Mouse (Mus musculus) forebrain, embryonic 14.5 days (tissue): Measurements from ENCODE around the gene Camk2d. TPM values are rescaled to one million over a fixed set of nuclear protein-coding genes. Genes with fewer than 3 reads are reported as not detected.

ENCODE experiments used
- ATAC-seq: fragments of 200-750 bp; cut with Nextera tagmentation; 2 replicates; pipeline ENCODE4 v1.8.0; 2017; ENCODE audit warnings: mild to moderate bottlenecking, moderate library complexity
- DNase-seq: peaks from one replicate; pipeline ENCODE4 v3.0.0-alpha.2; 2015; ENCODE audit warnings: low spot score
- H3K27ac ChIP-seq: fragments of 300-500 bp; sonication (generic); 2 replicates; pipeline ENCODE4 v1.5.1; 2014; ENCODE audit warnings: low read depth, mild to moderate bottlenecking, control low read depth, low read length, moderate library complexity
- H3K27me3 ChIP-seq: fragments of 300-500 bp; sonication (generic); replicated peaks from 2 replicates; pipeline ENCODE4 v1.6.1; 2014; ENCODE audit warnings: low read length, control low read depth, mixed read lengths; ENCODE audit not compliant: control insufficient read depth, insufficient read depth
- H3K36me3 ChIP-seq: fragments of 300-500 bp; sonication (generic); 2 replicates; pipeline ENCODE4 v1.6.1; 2014; ENCODE audit warnings: low read length, control low read depth; ENCODE audit not compliant: control insufficient read depth, insufficient read depth
- H3K4me1 ChIP-seq: fragments of 300-500 bp; sonication (generic); 2 replicates; pipeline ENCODE4 v1.6.1; 2014; ENCODE audit warnings: antibody characterized with exemption, low read length, control low read depth; ENCODE audit not compliant: control insufficient read depth, insufficient read depth
- H3K4me2 ChIP-seq: fragments of 300-500 bp; sonication (generic); 2 replicates; pipeline ENCODE4 v1.6.1; 2014; ENCODE audit warnings: mild to moderate bottlenecking, control low read depth, low read length
- H3K4me3 ChIP-seq: fragments of 300-500 bp; sonication (generic); 2 replicates; pipeline ENCODE4 v1.5.1; 2014; ENCODE audit warnings: low read depth, low read length, control low read depth
- H3K9ac ChIP-seq: fragments of 300-500 bp; sonication (generic); 2 replicates; pipeline ENCODE4 v1.6.1; 2014; ENCODE audit warnings: mild to moderate bottlenecking, low read length, control low read depth, moderate library complexity
- H3K9me3 ChIP-seq: fragments of 300-500 bp; sonication (generic); replicated peaks from 2 replicates; pipeline ENCODE4 v1.6.1; 2016; ENCODE audit warnings: low read length, control low read depth, mixed read lengths; ENCODE audit not compliant: control insufficient read depth
- WGBS: fragments of 180-500 bp; shearing (Covaris S2); extraction: QIAGEN DNeasy Blood & Tissue Kit; methylation state at CpG from one replicate; pipeline ENCODE4 v1.1.7; 2014; 5-methylcytosine and 5-hydroxymethylcytosine counted together
- polyA plus RNA-seq: library from polyadenylated mRNA; unstranded; fragments of >200 nt; fragmentation: Nextera tagmentation; extraction: Ambion mirVana; gene quantifications from 2 replicates; pipeline ENCODE4 v1.2.1, GENCODE M21; 2014

The Camk2d gene
- polyA plus RNA-seq, 1 experiment from 2014 or later, result 25.5 TPM

DNA sequence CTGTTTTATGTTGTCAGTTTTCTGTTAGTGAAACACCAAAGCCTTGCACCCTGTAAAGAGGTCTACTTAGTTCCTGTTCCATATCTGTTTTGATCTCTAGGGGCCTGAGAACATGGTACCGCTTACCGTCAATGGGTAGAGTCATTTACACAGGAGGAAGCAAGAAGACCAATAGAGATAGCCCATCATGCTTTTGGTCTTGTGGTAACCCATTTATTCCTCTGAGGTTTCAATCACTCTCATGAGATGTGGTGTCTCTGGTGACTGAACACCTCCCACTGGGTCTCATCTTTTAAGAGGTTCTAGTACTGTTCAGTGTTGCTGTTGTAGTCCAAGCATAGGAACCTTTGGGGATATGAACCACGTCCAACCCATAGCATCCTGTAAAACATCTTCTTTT, 65.8 kb downstream of the Camk2d start:
- 92% methylated on average over 3 of the region's 3 CpGs for WGBS
- no peaks in the 10 kb centered on the region for H3K9me3 ChIP-seq

DNA sequence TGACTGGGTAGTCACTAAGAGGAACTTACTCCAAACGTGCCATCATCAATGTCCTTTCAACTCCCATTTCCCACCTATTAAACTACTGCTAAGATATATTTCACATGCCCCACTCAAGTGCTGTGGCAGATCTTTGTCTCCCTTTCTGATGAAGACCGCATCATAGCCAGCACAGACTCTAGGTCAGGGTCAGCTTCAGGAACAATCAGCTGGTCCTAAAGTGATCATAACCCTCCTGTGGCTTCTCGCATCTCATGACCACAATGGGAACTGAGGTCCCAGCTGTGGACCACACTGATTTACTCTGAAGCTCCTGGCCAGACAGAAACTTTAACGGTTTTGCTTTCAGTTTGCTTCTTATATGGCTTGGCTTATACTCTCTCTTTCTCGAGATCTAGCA, 67.3 kb downstream of the Camk2d start:
- no peak for ATAC-seq

More for the DNA sequence above, 65.8 kb downstream of the Camk2d start:
- H3K4me2 ChIP-seq, result no peak overlapping the region
- H3K9ac ChIP-seq, result no peak overlapping the region
- H3K4me3 ChIP-seq, result no peak overlapping the region
- ATAC-seq, result no peak
- no peak for DNase-seq
- H3K27me3 ChIP-seq, result no peaks in the 10 kb centered on the region
- H3K36me3 ChIP-seq, result no peaks in the 10 kb centered on the region
- no peaks in the 10 kb centered on the region for H3K4me1 ChIP-seq
- no peak overlapping the region for H3K27ac ChIP-seq

DNA sequence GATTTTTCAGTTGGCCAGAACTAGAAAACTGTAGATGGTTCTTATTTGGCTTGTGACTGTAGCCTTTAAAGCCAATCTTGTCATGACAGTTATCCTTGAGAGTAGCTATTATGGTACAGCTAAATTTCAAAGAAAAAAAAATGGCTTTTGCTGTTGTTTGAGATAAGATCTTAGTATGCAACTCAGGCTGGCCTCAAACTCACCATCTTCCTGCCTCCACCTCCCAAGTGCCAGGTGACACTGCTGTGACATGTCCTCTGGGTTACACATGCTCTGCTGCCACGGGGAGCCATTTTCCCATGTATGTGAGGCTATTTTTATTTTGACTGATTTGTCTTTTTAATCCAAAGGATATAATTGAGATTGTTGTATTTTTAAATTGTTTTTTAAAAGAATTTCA, 69.8 kb downstream of the Camk2d start:
- H3K9me3 ChIP-seq, result no peaks in the 10 kb centered on the region
- 93% methylated on average over 1 of the region's 1 CpGs for WGBS
- no peaks in the 10 kb centered on the region for H3K36me3 ChIP-seq
- no peak overlapping the region for H3K9ac ChIP-seq
- no peak overlapping the region for H3K27ac ChIP-seq
- ATAC-seq (no peak), DNase-seq (no peak)
- H3K4me3 ChIP-seq, result no peak overlapping the region
- no peak overlapping the region for H3K4me2 ChIP-seq
- H3K4me1 ChIP-seq, result peaks cover 15% of the 10 kb centered on the region; the same call in 1 of the 2 replicates
- no peaks in the 10 kb centered on the region for H3K27me3 ChIP-seq

More for the DNA sequence above, 67.3 kb downstream of the Camk2d start:
- H3K9ac ChIP-seq, result no peak overlapping the region
- peaks cover 12% of the 10 kb centered on the region; the same call in 1 of the 2 replicates for H3K4me1 ChIP-seq
- no peak overlapping the region for H3K4me3 ChIP-seq
- no peak for DNase-seq
- H3K27ac ChIP-seq, result no peak overlapping the region
- WGBS, result 81% methylated on average over 5 of the region's 5 CpGs
- H3K27me3 ChIP-seq, result no peaks in the 10 kb centered on the region
- H3K9me3 ChIP-seq, result no peaks in the 10 kb centered on the region
- H3K4me2 ChIP-seq, result no peak overlapping the region
- H3K36me3 ChIP-seq, result no peaks in the 10 kb centered on the region

DNA sequence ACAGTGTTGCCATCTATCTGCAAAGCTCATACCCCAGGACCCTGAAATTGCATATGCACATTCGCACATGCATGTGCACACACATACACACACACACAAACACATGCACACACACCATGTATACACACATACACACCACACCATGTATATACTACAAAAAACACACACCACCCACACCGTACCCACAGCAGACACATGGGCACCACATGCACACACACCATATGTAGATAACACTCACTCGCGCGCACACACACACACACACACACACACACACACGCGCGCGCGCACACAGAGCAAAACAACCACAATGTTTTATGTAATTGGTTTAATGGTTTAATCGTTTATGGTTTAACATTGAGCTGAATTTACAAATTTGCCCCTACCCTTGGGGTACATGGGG, 70.9 kb downstream of the Camk2d start:
- 94% methylated on average over 11 of the region's 11 CpGs for WGBS
- H3K4me3 ChIP-seq, result no peak overlapping the region
- no peaks in the 10 kb centered on the region for H3K36me3 ChIP-seq
- no peak overlapping the region for H3K9ac ChIP-seq
- no peak overlapping the region for H3K27ac ChIP-seq
- peaks cover 18% of the 10 kb centered on the region; the same call in 1 of the 2 replicates for H3K4me1 ChIP-seq
- H3K4me2 ChIP-seq, result no peak overlapping the region
- no peaks in the 10 kb centered on the region for H3K27me3 ChIP-seq
- peak; percentile 11; the same call in 1 of the 2 replicates for ATAC-seq
- H3K9me3 ChIP-seq, result no peaks in the 10 kb centered on the region
- no peak for DNase-seq

DNA sequence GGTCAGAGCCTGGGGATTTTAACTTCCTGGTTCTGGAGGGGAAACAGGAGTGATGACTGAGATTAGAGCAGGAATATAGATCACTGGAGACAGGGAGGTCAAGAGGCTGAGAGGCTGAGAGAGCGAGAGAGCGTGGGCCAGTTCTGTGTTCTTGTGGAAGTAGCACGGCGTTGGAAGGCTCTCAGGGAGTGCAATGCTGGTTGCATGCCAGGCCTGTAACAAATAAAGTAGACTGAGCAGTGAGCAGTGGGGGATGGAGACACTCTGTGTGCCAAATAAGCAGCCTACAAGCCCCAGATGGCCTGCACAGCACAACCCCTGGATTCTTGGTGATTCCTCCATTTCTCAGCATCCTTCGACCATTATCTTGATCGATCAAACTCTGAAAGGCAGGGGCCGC, 71.3 kb downstream of the Camk2d start:
- H3K9me3 ChIP-seq, result no peaks in the 10 kb centered on the region
- H3K4me3 ChIP-seq, result no peak overlapping the region
- H3K36me3 ChIP-seq, result no peaks in the 10 kb centered on the region
- H3K27me3 ChIP-seq, result no peaks in the 10 kb centered on the region
- peak overlapping the region; percentile 39; the same call in 1 of the 2 replicates for H3K27ac ChIP-seq
- no peak overlapping the region for H3K9ac ChIP-seq
- WGBS, result 55% methylated on average over 7 of the region's 7 CpGs
- H3K4me1 ChIP-seq, result peaks cover 18% of the 10 kb centered on the region; the same call in 1 of the 2 replicates
- DNase-seq (peak; percentile 82), ATAC-seq (peak; percentile 88)
- H3K4me2 ChIP-seq, result no peak overlapping the region

DNA sequence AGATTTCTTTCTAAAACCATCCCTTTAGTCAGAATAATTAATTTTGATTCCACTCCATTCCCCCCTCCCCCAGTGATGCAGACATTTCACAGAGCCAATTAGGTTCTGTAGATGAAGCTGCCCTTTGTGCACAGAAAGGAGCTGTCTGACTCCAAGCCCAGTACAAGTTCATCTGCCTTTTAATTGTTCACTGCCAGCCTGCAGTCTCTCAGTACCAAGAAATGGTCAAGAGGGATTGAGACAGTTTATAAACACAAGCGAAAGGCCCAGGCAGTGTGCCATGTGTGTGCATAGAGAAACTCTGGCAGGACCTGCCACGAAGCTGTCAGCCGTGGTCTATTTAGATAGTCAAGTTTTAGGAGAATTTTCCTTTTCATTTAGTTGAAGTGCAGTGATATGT, 72.0 kb downstream of the Camk2d start:
- Histone ChIP-seq H3K36me3 (no peaks in the 10 kb centered on the region), H3K4me2 (no peak overlapping the region), H3K27ac (no peak overlapping the region), H3K9me3 (no peaks in the 10 kb centered on the region), H3K4me3 (no peak overlapping the region), H3K4me1 (peaks cover 18% of the 10 kb centered on the region; the same call in 1 of the 2 replicates), H3K27me3 (no peaks in the 10 kb centered on the region), H3K9ac (no peak overlapping the region)
- DNase-seq (peak; percentile 75), ATAC-seq (peak; percentile 79)
- 26% methylated on average over 3 of the region's 3 CpGs for WGBS

DNA sequence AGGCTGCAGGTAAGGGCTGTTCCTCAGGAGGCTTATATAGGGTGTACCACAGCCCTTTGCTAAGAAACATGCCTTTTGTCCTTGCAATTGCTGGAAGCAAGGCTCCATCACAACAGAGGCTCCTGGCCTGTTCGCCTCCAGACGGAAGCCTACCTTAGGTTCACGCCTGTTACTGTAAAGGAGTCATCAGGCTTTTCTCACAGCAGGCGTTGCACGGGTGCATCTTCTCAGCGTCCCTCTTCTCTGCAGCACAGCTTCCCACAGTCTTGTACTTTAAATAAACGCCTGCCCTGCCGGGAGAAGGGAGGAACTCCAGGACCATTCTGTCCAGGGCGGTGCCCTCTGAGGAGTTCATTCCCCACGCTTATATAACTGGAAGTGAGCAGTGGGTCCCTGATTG, 72.6 kb downstream of the Camk2d start:
- WGBS, result 61% methylated on average over 10 of the region's 10 CpGs
- no peaks in the 10 kb centered on the region for H3K9me3 ChIP-seq
- H3K4me2 ChIP-seq, result no peak overlapping the region
- DNase-seq (no peak), ATAC-seq (no peak)
- peaks cover 18% of the 10 kb centered on the region; the same call in 1 of the 2 replicates for H3K4me1 ChIP-seq
- no peaks in the 10 kb centered on the region for H3K36me3 ChIP-seq
- H3K27me3 ChIP-seq, result no peaks in the 10 kb centered on the region
- no peak overlapping the region for H3K27ac ChIP-seq
- H3K9ac ChIP-seq, result no peak overlapping the region
- no peak overlapping the region for H3K4me3 ChIP-seq

DNA sequence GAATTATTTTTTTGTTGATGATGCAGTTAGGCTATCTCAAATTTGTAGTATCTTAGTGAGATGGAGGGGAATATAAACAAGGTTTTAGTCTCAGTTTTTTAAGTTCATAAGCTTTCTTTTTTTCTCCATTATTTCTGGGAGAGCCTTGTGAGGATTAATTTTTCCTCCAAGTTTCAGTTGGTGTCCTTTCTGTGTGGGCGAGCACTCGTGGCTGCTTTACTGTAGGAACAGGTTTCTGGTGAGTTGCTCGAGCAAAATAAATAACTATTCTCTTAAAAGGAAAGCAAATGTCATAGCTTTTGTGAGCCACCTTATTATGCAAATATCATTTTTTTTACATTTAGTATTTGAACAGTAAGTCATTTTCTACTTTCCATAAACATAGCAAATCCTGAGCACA, 74.3 kb downstream of the Camk2d start:
- whole genome bisulfite sequencing, result 69% methylated on average over 3 of the region's 3 CpGs
- H3K4me2 ChIP-seq, result no peak overlapping the region
- DNase-seq (no peak), ATAC-seq (no peak)
- no peaks in the 10 kb centered on the region for H3K36me3 ChIP-seq
- peaks cover 18% of the 10 kb centered on the region; the same call in 1 of the 2 replicates for H3K4me1 ChIP-seq
- no peaks in the 10 kb centered on the region for H3K9me3 ChIP-seq
- no peak overlapping the region for H3K4me3 ChIP-seq
- no peaks in the 10 kb centered on the region for H3K27me3 ChIP-seq
- H3K27ac ChIP-seq, result no peak overlapping the region
- H3K9ac ChIP-seq, result no peak overlapping the region

DNA sequence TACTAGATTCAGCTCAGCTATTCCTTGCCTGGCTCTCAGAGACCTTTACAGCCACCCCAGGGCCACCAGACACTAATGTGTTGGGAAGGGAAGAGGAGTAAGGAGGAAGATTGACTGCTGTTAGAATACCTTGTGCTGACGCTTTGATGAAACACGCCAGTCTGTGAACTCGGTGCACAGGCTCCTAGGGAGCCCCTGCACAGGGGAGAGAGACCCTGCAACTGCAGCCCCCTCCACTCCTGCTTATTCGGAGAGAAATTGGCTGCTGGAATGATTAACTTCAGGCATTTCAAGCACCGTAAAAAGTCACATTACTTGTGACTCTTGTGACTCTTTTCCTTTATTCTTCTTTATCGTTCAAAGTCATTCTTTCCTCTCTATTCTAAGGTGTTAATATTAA, 75.2 kb downstream of the Camk2d start:
- Histone ChIP-seq H3K36me3 (no peaks in the 10 kb centered on the region), H3K9me3 (no peaks in the 10 kb centered on the region), H3K27me3 (no peaks in the 10 kb centered on the region), H3K4me1 (peaks cover 18% of the 10 kb centered on the region; the same call in 1 of the 2 replicates), H3K9ac (no peak overlapping the region), H3K4me3 (no peak overlapping the region), H3K27ac (no peak overlapping the region), H3K4me2 (no peak overlapping the region)
- DNase-seq, result no peak
- 66% methylated on average over 6 of the region's 6 CpGs for WGBS
- no peak for ATAC-seq
